Comparison of ENCODE assay signal across 13 mouse cellular contexts in the genomic region with DNA sequence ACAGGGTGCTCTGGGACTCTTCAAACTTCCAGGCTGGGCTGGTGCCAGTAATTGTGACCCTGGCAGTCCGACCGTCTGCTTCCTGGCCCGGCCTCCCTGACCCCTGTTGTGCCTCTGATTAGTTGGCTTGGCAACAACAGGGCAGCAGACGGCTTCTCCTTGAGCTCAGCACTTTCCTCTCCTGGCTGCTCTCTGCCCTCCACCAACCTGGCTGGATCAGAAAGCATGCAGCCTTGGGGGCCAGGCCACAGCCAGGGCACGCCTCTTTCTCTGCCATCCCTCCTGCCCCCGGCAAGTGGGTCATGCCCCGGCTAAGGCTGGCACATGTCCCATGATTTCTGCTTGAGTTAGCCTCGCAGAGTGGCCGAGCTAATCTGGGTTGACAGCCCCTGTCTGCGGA. TPM values are rescaled to one million over a fixed set of nuclear protein-coding genes. Genes with fewer than 3 reads are reported as not detected.
A peak's percentile ranks its signal among the peaks of the same experiment; 100 is the strongest.
DNase-seq lines count a peak whose midpoint lies in the region; ATAC-seq and TF ChIP-seq lines count a peak whose summit lies in the region.
"Had no signal": no experiment of that assay in that cellular context is flagged by ENCODE, and none has a peak within 500 bp of the region (broad histone marks: within the 10 kb centered on the region; RNA-seq: fewer than 3 reads in every experiment).

No protein-coding gene starts in this region.

- H3K4me2 ChIP-seq in hindbrain, embryonic 14.5 days (replicated peaks): no peak overlapping the region
- H3K4me2 ChIP-seq in liver, postnatal 0 days (ENCODE audit: low read depth, low read length): no peak overlapping the region
- H3K4me2 ChIP-seq: embryonic facial prominence, embryonic 13.5 days; heart, embryonic 13.5 days; midbrain, embryonic 13.5 days had no signal

- TF ChIP-seq EP300 in liver, postnatal 0 days (IDR thresholded peaks at IDR 0.05; ENCODE audit: low read depth): no peak

- DNase-seq in hindbrain, embryonic 10.5 days (ENCODE audit: low spot score): no peak
- DNase-seq in hindbrain, embryonic 14.5 days (ENCODE audit: low spot score): no peak
- peak; percentile 53 for DNase-seq in testis, postnatal 10 days (ENCODE audit: low spot score)
- no peak for DNase-seq in testis, postnatal 14 days (ENCODE audit: low spot score)
- DNase-seq in kidney, adult 8-10 months: peak; percentile 87 to 90
- peak; percentile 63 for DNase-seq in retina, postnatal 7 days (ENCODE audit: low read depth, low spot score)
- DNase-seq in liver, postnatal 0 days: no peak
- no peak for DNase-seq in gastrocnemius, postnatal 10 days
- DNase-seq: B cell, adult 2 months had no signal

- no peak overlapping the region for H3K9ac ChIP-seq in hindbrain, embryonic 14.5 days
- H3K9ac ChIP-seq in liver, postnatal 0 days (replicated peaks): no peak overlapping the region
- H3K9ac ChIP-seq: embryonic facial prominence, embryonic 13.5 days; heart, embryonic 13.5 days; liver, embryonic 14.5 days; midbrain, embryonic 13.5 days had no signal

- no peak for ATAC-seq in hindbrain, embryonic 14.5 days (ENCODE audit: low FRiP score)
- no peak for ATAC-seq in liver, postnatal 0 days
- ATAC-seq: midbrain, embryonic 13.5 days had no signal

- 0 out of 2 replicates have a peak overlapping the region, but pooled peaks have one; percentile 12 for H3K27ac ChIP-seq in hindbrain, embryonic 10.5 days
- H3K27ac ChIP-seq in hindbrain, embryonic 14.5 days: no peak overlapping the region
- H3K27ac ChIP-seq in liver, postnatal 0 days (ENCODE audit: low read depth): no peak overlapping the region
- H3K27ac ChIP-seq: embryonic facial prominence, embryonic 13.5 days; heart, embryonic 13.5 days; liver, embryonic 14.5 days; midbrain, embryonic 13.5 days had no signal

- H3K27me3 ChIP-seq in hindbrain, embryonic 10.5 days (ENCODE audit: insufficient read depth, poor library complexity, severe bottlenecking): no peaks in the 10 kb centered on the region; the same call in 1 of the 2 replicates
- no peaks in the 10 kb centered on the region for H3K27me3 ChIP-seq in hindbrain, embryonic 14.5 days (ENCODE audit: control insufficient read depth, insufficient read depth, low read length)
- no peaks in the 10 kb centered on the region for H3K27me3 ChIP-seq in liver, postnatal 0 days (ENCODE audit: insufficient read depth, low read length)
- H3K27me3 ChIP-seq: midbrain, embryonic 13.5 days had no signal

- H3K9me3 ChIP-seq in hindbrain, embryonic 10.5 days: 0 out of 2 replicates have a peak, but pooled peaks cover 2% of the 10 kb centered on the region
- no peaks in the 10 kb centered on the region for H3K9me3 ChIP-seq in hindbrain, embryonic 14.5 days (ENCODE audit: control insufficient read depth, low read length)
- no peaks in the 10 kb centered on the region for H3K9me3 ChIP-seq in liver, postnatal 0 days (ENCODE audit: low read length)
- H3K9me3 ChIP-seq: embryonic facial prominence, embryonic 13.5 days; midbrain, embryonic 13.5 days had no signal

- H3K4me3 ChIP-seq in hindbrain, embryonic 10.5 days: no peak overlapping the region
- no peak overlapping the region for H3K4me3 ChIP-seq in hindbrain, embryonic 14.5 days (replicated peaks; ENCODE audit: low read length)
- H3K4me3 ChIP-seq in liver, postnatal 0 days (ENCODE audit: low read depth, low read length): no peak overlapping the region
- H3K4me3 ChIP-seq: embryonic facial prominence, embryonic 13.5 days; heart, embryonic 13.5 days; midbrain, embryonic 13.5 days had no signal

- 50% methylated on average over 10 of the region's 10 CpGs for WGBS in hindbrain, embryonic 10.5 days
- WGBS in hindbrain, embryonic 14.5 days: 38% methylated on average over 10 of the region's 10 CpGs
- 48% methylated on average over 10 of the region's 10 CpGs for WGBS in liver, postnatal 0 days (ENCODE audit: insufficient replicate concordance)

- peaks cover 9% of the 10 kb centered on the region for H3K4me1 ChIP-seq in hindbrain, embryonic 10.5 days (replicated peaks)
- H3K4me1 ChIP-seq in hindbrain, embryonic 14.5 days (replicated peaks; ENCODE audit: control insufficient read depth, insufficient read depth, low read length): peaks cover 13% of the 10 kb centered on the region; the same call in 1 of the 2 replicates
- H3K4me1 ChIP-seq in liver, postnatal 0 days (ENCODE audit: insufficient read depth): no peaks in the 10 kb centered on the region
- H3K4me1 ChIP-seq: embryonic facial prominence, embryonic 13.5 days had no signal

- no peak for TF ChIP-seq CTCF in liver, postnatal 0 days (IDR thresholded peaks at IDR 0.05; ENCODE audit: low read depth)

- no peaks in the 10 kb centered on the region for H3K36me3 ChIP-seq in hindbrain, embryonic 10.5 days
- no peaks in the 10 kb centered on the region for H3K36me3 ChIP-seq in hindbrain, embryonic 14.5 days (replicated peaks; ENCODE audit: control insufficient read depth, insufficient read depth)
- no peaks in the 10 kb centered on the region for H3K36me3 ChIP-seq in liver, postnatal 0 days (replicated peaks; ENCODE audit: insufficient read depth, low read length)
- H3K36me3 ChIP-seq: embryonic facial prominence, embryonic 13.5 days; heart, embryonic 13.5 days had no signal

RNA-seq across cellular contexts. Expression of a gene that starts 56.0 kb away (rescaled TPM):
- polyA plus RNA-seq in hindbrain, embryonic 10.5 days (2016; fragmentation: Nextera tagmentation; extraction: Ambion mirVana): 0.01 and 0.04 TPM in 2 replicates
- 0.80 and 0.86 TPM in 2 replicates for polyA plus RNA-seq in hindbrain, embryonic 14.5 days (2014; fragmentation: Nextera tagmentation; extraction: Ambion mirVana)
- not detected in 2 replicates for polyA plus RNA-seq in liver, postnatal 0 days (2015; fragmentation: Nextera tagmentation; extraction: Ambion mirVana)
- under 1 TPM; 0.07 to 0.12 TPM for total RNA-seq in gastrocnemius, postnatal 10 days (2021)
- polyA plus RNA-seq: embryonic facial prominence, embryonic 13.5 days; heart, embryonic 13.5 days had no signal

Comparison
In these comparisons a context has a peak if more than half of its experiments do, and no peak if none do; other contexts are left out.
1. DNase-seq: peak in testis, postnatal 10 days (single experiment), kidney, adult 8-10 months (2 of 2) and retina, postnatal 7 days (single experiment); none in hindbrain, embryonic 10.5 days (single experiment), hindbrain, embryonic 14.5 days (single experiment), testis, postnatal 14 days (single experiment), liver, postnatal 0 days (single experiment) and gastrocnemius, postnatal 10 days (single experiment).